Mouse (Mus musculus) Patski (cell line): ENCODE measurements around the gene Trim71. TPM values are rescaled to one million over a fixed set of nuclear protein-coding genes. Genes with fewer than 3 reads are reported as not detected.

Experiments
- ATAC-seq: fragments of 100-300 bp; one replicate; pipeline ENCODE4 v1.8.0; 2021
- CTCF ChIA-PET: fragments of 350-600 bp; sonication (Branson Sonifier 250); formaldehyde crosslinking; loops from one replicate; lab custom pipeline; 2022; ENCODE audit warnings: inconsistent platforms; lab: Charles Lee
- POLR2A ChIA-PET: fragments of 350-600 bp; sonication (Branson Sonifier 250); formaldehyde crosslinking; loops from one replicate; lab custom pipeline; 2022; ENCODE audit warnings: antibody characterized with exemption, inconsistent platforms; lab: Charles Lee
- DNase-seq: peaks from one replicate; pipeline ENCODE4 v3.0.0-alpha.2; 2011; ENCODE audit warnings: low read depth, low spot score
- H3K27me3 ChIP-seq: fragments of 371-371 bp; one replicate; pipeline ENCODE4 v1.5.1; 2021
- CTCF ChIP-seq: fragments of 100-300 bp; IDR thresholded peaks from one replicate; pipeline ENCODE4 v1.5.1; 2021
- in situ Hi-C: fragments of 300-500 bp; cut with MboI; formaldehyde crosslinking; loops from 3 replicates; pipeline ENCODE4 v1.11.1; 2018; ENCODE audit warnings: low pct_unique_long_range_greater_than_20kb, mixed read lengths
- polyA plus RNA-seq: library from polyadenylated mRNA; unstranded; gene quantifications from one replicate; pipeline ENCODE4 v1.2.3, GENCODE M21; 2021

The Trim71 gene
- polyA plus RNA-seq, 1 experiment from 2014 or later, result not detected

- in situ Hi-C loops, result no loop called here
- DNase-seq (no peak), ATAC-seq (no peak)
- no peaks in the 10 kb centered on the region for H3K27me3 ChIP-seq
- CTCF ChIA-PET, result interaction anchor here (1.9 kb wide), 1 partner anchor 12 kb away, joined by 9 read pairs; no protein-coding TSS in a partner anchor
- no peak for TF ChIP-seq CTCF
- POLR2A ChIA-PET, result no interaction called here
Observed at GRCm38 (mm10) chr9:114486808-114487207, 77.4 kb downstream of the Trim71 start.

- TF ChIP-seq CTCF, result no peak
- in situ Hi-C loops, result no loop called here
- no peaks in the 10 kb centered on the region for H3K27me3 ChIP-seq
- POLR2A ChIA-PET, result no interaction called here
- ATAC-seq (no peak), DNase-seq (no peak)
- CTCF ChIA-PET, result no interaction called here
Observed at GRCm38 (mm10) chr9:114484771-114485170, 79.4 kb downstream of the Trim71 start.

GRCm38 (mm10) chr9:114480940-114481339, 83.2 kb downstream of the Trim71 start:
- no peak for DNase-seq
- H3K27me3 ChIP-seq, result no peaks in the 10 kb centered on the region
- CTCF ChIA-PET, result interaction anchor here (1.1 kb wide), 1 partner anchor 18 kb away, joined by 3 read pairs; no protein-coding TSS in a partner anchor
- TF ChIP-seq CTCF, result no peak
- POLR2A ChIA-PET, result no interaction called here
- in situ Hi-C loops, result no loop called here
- ATAC-seq, result no peak

GRCm38 (mm10) chr9:114477019-114477418, 87.2 kb downstream of the Trim71 start:
- H3K27me3 ChIP-seq, result no peaks in the 10 kb centered on the region
- no peak for DNase-seq
- in situ Hi-C loops, result no loop called here
- ChIA-PET CTCF (no interaction called here), POLR2A (no interaction called here)
- TF ChIP-seq CTCF, result no peak
- no peak for ATAC-seq

- DNase-seq (no peak), ATAC-seq (no peak)
- H3K27me3 ChIP-seq, result no peaks in the 10 kb centered on the region
- POLR2A ChIA-PET, result no interaction called here
- no peak for TF ChIP-seq CTCF
- CTCF ChIA-PET, result no interaction called here
- in situ Hi-C loops, result no loop called here
Observed at GRCm38 (mm10) chr9:114471892-114472291, 92.3 kb downstream of the Trim71 start.

GRCm38 (mm10) chr9:114468701-114469100, 95.5 kb downstream of the Trim71 start:
- ChIA-PET CTCF (no interaction called here), POLR2A (interaction anchor here (0.5 kb wide), 1 partner anchor 25 kb away, joined by 3 read pairs; no protein-coding TSS in a partner anchor)
- ATAC-seq (no peak), DNase-seq (no peak)
- TF ChIP-seq CTCF, result no peak
- no peaks in the 10 kb centered on the region for H3K27me3 ChIP-seq
- in situ Hi-C loops, result no loop called here

GRCm38 (mm10) chr9:114468217-114468616, 96.0 kb downstream of the Trim71 start:
- CTCF ChIA-PET, result no interaction called here
- H3K27me3 ChIP-seq, result no peaks in the 10 kb centered on the region
- POLR2A ChIA-PET, result interaction anchor here (0.5 kb wide), 1 partner anchor 25 kb away, joined by 3 read pairs; no protein-coding TSS in a partner anchor
- no peak for ATAC-seq
- in situ Hi-C loops, result no loop called here
- TF ChIP-seq CTCF, result no peak
- DNase-seq, result no peak

- ATAC-seq (no peak), DNase-seq (no peak)
Observed at GRCm38 (mm10) chr9:114466871-114467270, 97.3 kb downstream of the Trim71 start.

GRCm38 (mm10) chr9:114465442-114465841, 98.7 kb downstream of the Trim71 start:
- H3K27me3 ChIP-seq, result no peaks in the 10 kb centered on the region
- POLR2A ChIA-PET, result no interaction called here
- DNase-seq, result no peak
- in situ Hi-C loops, result no loop called here
- CTCF ChIA-PET, result no interaction called here
- no peak for ATAC-seq
- TF ChIP-seq CTCF, result no peak

More at GRCm38 (mm10) chr9:114466871-114467270, 97.3 kb downstream of the Trim71 start:
- POLR2A ChIA-PET, result no interaction called here
- H3K27me3 ChIP-seq, result no peaks in the 10 kb centered on the region
- CTCF ChIA-PET, result no interaction called here
- TF ChIP-seq CTCF, result no peak
- in situ Hi-C loops, result no loop called here

GRCm38 (mm10) chr9:114462569-114462968, 101.6 kb downstream of the Trim71 start:
- DNase-seq (no peak), ATAC-seq (no peak)
- ChIA-PET CTCF (no interaction called here), POLR2A (no interaction called here)
- no peaks in the 10 kb centered on the region for H3K27me3 ChIP-seq
- in situ Hi-C loops, result no loop called here
- no peak for TF ChIP-seq CTCF

- in situ Hi-C loops, result no loop called here
- DNase-seq (no peak), ATAC-seq (no peak)
- CTCF ChIA-PET, result interaction anchor here (1.4 kb wide), 1 partner anchor 14 kb away, joined by 4 read pairs; no protein-coding TSS in a partner anchor
- no peak for TF ChIP-seq CTCF
- H3K27me3 ChIP-seq, result no peaks in the 10 kb centered on the region
- POLR2A ChIA-PET, result no interaction called here
Observed at GRCm38 (mm10) chr9:114458436-114458835, 105.7 kb downstream of the Trim71 start.

Other genes starting within 250 kb of the Trim71 start
- not detected for gene Bcl2a1c, start 234.2 kb downstream of the Trim71 start, polyA plus RNA-seq
- 179 TPM for gene Crtap, start 173.7 kb downstream of the Trim71 start, polyA plus RNA-seq
- gene Glb1, start 163.3 kb downstream of the Trim71 start, polyA plus RNA-seq, result 66.2 TPM
- 5.7 TPM for gene Tmppe, start 163.3 kb downstream of the Trim71 start, polyA plus RNA-seq
- gene Ccr4, start 59.5 kb downstream of the Trim71 start, polyA plus RNA-seq, result not detected
- gene C130032M10Rik, start 48.7 kb downstream of the Trim71 start, polyA plus RNA-seq, result not detected
- 46.3 TPM for gene Cnot10, start 75.8 kb upstream of the Trim71 start, polyA plus RNA-seq
- gene Dync1li1, start 124.4 kb upstream of the Trim71 start, polyA plus RNA-seq, result 55.6 TPM
- gene Cmtm6, start 166.7 kb upstream of the Trim71 start, polyA plus RNA-seq, result 64.0 TPM
- 73.0 TPM for gene Cmtm7, start 217.5 kb upstream of the Trim71 start, polyA plus RNA-seq